Mouse (Mus musculus) lung, postnatal 0 days (tissue): ENCODE results near the gene Ugt1a6b.

Experiments used
- CTCF ChIP-seq: IDR thresholded peaks from 2 replicates; pipeline ENCODE4 v1.5.1; 2016; ENCODE audit warnings: antibody characterized with exemption, mild to moderate bottlenecking
- EP300 ChIP-seq: IDR thresholded peaks from 2 replicates; pipeline ENCODE4 v1.6.1; 2016; ENCODE audit warnings: antibody characterized with exemption, mild to moderate bottlenecking, control low read depth

GRCm38 (mm10) chr1:88081670-88082069 is 21.4 kb upstream of the Ugt1a6b start:
- no peak for TF ChIP-seq EP300
- TF ChIP-seq CTCF = no peak
